Mouse (Mus musculus) monocyte, adult 2 months (primary cell): ENCODE results near the gene Cat.

Experiments used
- DNase-seq, 2 experiments: peaks; one replicate each; pipeline ENCODE4 v3.0.0; 2022; ENCODE audit warnings: low spot score in 2 of 2, low read depth in 1 of 2

Cat gene

DNA sequence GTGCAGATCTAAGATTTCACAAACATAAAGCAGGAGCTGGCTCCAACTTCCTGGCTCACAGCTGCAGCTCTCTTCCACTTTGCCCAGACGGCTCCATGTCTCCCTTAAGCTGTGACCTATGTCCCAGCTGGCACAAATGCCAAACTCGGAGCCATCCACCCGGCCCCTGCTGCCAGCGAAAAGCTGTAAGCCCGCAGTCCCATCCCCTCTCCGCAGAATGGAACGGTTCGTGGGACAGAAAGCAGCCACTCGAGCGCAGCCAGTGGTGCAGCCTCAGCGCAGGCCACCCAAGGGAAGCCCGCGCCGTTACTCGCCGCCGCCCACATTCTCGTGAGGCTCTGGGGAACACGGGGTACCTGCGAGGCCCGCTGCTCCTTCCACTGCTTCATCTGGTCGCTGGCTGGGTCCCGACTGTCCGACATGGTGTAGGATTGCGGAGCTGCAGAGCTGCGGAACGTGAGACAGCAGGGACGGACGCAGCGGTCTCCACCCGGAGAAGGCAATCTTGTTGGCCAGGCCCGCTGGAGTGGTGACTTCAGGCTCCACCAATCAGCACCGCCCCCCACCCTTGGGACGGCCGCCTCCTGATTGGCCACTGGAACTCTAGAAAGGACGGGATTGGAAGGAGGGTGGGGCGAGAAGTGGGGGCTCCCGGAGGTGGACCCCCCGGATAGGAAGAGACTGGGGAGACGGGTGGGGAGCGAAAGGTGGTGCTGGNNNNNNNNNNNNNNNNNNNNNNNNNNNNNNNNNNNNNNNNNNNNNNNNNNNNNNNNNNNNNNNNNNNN, at the start of gene Cat:
Gene Cat (minus strand): TSS at position 544 of the 785 bp plus-strand sequence.
- DNase-seq: peak; percentile 73 to 79

DNA sequence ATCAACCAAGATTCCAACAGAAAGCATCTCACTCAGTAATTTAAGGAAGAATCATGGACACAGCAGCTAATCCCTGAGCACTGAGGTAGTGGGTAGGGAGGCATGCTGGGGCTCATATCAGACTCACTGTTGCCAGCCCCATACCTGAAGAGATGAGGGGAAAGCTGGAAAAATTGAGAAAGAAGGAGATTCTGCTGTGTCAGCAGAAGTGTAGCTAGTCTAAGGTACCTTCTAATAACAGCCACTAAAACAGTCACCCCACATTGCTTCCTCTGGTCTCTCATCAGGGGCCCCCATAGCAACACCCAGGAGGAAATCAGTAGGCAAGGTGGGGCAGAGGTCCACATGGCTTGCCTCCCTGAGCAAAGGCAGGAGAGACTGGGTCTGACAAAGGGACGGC, 40.6 kb upstream of the Cat start:
- no peak for DNase-seq

DNA sequence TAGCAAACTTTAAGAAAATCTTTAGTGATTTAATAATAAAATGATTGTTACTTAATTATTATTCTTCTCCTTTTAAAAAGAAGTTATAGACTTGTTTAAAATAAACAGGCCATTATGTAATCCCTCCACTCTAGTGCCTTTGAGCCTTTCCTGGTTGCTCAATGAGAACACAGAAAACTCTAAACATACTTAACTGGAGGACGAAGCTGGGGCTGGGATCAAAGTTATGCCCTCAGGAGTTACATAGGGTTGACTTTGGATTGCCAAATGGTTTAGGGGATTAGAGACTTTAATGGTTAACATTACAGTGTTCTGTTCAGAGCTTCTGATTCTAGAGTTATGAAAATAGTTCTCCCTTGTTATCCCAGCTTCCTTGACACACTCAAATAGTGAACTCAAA, 31.5 kb upstream of the Cat start:
- DNase-seq: no peak

DNA sequence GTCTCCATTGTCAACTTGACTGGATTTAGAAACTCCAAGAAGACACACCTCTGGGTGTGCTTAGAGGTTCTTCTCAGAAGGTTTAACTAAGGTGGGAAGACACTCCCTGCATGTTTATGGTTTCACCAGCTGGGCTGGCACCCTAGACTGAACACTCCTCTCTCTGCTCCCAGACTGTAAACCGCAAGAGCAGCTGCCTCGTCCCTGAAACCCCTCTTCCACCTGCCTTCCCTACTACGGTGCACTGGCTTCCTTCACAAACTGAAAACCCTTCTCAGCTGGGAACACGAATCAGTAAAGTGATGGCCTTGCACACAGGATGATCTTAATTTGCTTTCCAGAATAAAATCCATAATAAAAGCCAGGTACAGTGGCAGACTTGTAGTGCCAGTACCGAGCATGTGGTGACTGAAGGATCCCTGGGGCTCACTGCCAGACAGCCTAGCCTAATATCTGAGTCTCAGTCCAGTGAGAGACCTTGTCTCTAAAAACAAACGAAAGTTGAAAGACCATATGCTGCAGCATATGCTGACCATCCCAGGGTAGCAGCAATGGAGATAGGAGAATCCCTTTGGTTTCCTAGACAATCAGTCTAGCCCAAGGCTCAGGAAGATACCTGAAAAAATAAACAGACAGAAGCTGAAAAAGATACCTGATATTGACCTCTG, 30.7 kb upstream of the Cat start:
- DNase-seq: no peak

DNA sequence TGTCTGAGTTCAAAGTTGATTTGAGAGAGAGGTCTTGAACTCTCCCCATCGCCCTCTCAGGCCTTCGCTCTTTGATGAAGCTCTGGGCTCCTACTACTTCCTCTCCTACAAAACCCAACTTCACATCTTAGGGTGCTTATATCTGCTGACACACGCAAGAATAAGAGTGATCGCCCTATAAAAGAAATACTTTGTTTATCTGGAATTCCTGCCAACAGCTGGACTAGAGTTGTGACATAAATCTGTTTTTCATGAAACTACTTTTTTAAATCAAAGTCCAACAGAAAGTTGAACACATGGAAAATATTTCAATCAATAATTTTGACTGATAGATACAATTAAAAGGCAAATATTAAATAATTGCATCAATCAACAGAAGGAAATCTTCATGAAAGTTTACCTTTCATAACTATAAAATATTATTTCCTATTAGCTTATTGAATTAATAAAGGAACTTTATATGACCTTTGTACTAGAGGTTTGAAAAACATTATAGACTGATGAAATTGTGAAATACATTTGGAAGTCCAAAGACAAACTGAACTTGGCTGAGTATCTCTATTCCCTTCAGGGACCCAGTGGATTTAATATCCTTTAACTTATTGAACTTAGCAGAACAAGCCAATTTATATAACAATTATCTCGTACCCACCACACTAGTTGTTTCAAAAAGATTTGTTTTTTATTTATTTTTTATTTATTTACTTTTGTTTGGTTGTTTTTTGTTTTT, 27.3 kb upstream of the Cat start:
- DNase-seq: no peak

DNA sequence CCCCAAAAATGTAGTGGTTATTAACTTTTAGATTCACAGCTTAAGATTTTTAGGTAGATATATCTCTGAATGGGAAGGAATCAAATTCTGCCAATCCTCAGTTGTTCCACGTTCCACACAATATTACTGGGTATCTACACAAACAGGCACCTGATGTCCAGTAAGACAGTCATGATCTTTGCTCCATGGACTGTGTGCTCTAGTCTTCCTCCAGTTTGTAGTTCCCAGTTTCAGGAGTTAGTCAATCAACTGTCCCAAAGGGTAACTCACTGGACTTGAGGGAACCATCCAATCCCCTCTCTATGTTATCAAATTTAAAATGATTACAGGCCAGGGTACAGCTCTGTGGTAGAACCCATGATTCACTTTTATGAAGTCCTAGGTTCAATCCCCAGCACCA, 26.7 kb upstream of the Cat start:
- DNase-seq: no peak

DNA sequence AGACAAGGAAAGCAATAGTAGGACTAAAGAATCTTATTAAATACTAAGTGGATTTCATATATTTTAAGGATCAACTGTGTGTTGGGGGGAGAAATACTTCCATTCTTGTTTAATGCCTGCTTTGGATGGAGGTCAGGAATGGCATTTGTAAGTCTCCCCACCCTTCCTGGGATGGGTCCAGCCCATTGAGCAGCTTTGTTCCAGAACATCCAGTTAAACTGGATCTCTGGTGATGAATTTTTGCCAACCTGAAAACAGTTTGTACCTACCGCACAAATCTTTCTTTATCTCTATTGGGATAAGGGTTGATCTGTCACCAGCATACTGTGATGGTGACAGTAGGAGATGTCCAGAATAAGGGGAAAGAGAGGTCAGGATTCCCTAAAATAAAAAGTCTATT, 26.1 kb upstream of the Cat start:
- no peak for DNase-seq

DNA sequence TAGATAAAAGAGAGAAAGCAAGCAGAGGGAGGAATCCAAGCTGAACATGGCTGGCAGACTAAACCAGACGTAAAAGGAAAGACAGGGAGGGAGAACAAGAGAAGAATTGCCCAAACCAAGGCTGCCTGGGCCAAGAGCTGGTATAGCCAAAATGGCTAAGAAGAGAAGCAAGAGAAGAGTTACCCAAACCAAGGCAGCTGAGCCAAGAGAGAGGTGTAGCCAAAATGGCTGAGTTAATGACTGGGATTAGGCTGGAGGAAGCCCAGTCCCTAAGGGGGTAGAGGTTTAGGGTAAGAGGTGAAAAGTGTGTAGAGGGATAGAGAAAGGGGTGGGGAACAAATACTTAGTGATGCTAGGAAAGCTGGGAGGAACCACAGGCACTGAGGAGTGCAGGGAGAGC, 22.7 kb upstream of the Cat start:
- DNase-seq: no peak

DNA sequence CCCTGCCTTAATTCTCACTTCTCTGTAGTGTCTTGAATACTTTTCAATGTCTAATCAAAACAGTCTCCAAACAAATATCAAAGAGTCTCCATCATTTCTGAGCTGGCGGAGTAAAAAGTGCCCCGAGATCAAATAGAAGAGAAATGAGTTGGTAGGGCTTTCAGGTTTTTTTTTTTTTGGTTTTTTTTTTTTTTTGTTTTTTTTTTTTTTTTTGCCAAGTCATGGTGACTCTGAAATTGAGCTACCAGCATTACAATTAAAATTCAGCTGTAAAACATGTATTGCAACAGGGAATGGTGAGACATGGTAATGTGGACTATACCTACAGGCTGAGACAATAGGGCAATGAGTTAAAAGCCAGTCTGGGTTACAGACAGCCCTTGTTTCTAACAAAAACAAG, 21.0 kb upstream of the Cat start:
- no peak for DNase-seq

DNA sequence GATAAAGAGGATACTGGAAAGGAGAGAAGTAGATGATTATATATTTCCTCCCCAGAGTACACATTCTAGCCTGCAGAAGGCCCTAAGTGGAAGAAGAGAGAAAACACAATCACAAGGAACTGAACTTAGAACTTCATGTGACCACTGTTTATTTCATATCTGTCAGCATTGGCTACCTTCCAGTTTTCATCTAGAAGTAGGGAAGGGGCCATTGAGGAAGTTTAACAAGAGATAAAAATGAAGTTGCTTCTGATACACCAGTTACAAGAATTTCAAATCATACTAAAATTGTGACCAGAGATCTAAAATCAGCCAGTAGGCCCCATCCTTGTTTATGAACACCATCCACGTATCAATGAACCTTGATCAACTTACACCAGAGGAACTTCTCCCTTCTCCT, 19.5 kb upstream of the Cat start:
- DNase-seq: no peak

DNA sequence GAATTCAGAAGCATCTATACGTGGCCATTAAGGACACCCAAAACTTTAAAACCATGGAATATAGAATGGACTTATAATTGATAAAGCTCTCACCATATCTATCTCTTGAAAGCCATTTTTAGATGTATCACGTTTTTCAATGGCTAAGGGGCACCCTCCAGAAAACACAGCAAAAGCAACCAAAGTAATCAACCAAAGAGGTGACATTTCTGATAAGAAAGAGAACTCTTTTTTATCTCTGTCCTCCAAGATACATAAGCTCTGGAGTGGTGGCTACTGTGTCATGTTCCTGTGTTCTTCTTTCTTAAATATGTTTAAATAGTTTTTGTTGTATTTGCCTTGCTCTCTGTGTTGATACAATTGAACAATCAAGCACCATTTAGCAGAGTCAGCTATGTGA, 15.8 kb upstream of the Cat start:
- DNase-seq: no peak

DNA sequence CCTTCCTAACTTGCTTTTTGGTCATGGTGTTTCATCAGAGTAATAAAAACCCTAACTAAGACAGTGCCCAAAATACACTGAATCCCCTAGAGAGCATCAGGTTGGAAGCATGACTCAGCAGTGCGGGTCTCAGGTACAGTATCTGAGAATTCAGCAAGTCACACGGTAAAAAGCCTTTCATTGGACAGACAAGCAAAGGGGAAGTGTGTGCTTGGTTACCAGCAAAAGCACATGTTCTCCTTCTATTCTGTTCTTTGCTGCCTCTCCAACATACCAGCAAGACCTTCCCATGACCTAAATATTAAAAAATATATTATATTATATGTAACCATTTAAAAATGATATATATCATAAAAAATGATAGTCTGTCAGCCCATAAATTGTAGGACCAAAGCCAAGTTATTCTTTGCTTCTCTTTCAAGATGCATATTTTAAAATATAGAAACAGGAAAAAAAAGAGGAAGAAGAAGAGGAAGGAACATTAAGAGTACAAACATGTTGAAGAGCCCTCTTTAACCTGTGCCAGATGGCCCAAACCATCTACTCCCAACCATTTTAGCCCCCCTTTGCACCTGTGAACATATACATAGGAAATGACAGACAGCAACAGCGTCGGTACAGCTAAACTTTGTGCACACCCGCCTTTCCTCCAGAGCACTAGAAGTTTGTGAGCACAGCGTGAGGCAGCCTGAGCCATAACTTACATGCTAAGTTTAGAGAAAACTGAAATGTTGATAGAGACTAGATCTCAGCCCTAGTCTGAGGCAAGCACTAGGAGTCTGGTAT, 10.9 kb upstream of the Cat start:
- DNase-seq: no peak

DNA sequence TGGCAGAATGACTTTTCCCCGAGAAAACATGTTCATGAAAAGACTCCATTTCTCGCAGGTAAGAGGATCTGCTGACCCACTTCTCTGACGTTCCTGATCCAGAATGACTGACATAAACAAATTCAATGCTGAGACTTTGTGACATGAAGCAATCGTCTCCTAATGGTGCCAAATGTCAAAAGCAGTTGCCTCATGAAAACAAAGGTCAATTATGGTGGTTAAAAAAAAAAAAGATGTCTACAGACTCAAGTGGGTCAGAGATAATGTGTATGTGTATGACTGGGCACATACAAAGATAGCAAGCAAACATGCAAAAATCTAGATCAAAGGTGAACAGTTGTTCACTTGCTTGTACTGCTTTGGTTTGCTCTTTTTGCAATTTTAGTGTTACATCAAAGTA, 8.9 kb upstream of the Cat start:
- no peak for DNase-seq

DNA sequence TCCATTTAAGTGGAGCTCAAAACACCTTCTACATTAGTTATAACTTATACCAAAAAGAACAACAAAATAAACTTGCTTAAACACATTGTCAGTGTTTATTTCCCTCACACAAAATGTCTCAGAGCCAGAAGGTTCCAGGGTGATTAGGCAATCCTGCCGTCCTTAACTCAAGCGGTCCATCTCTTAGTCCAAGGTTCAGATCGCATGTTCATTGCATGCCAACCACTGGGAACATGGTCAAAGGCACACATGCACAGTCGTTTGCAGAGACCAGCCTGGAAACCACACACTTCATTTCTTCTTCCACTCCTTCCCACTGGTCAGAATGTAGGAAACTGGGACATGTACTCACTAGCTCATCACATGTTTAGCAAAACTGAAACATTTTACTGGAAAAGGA, 7.6 kb upstream of the Cat start:
- DNase-seq: no peak

DNA sequence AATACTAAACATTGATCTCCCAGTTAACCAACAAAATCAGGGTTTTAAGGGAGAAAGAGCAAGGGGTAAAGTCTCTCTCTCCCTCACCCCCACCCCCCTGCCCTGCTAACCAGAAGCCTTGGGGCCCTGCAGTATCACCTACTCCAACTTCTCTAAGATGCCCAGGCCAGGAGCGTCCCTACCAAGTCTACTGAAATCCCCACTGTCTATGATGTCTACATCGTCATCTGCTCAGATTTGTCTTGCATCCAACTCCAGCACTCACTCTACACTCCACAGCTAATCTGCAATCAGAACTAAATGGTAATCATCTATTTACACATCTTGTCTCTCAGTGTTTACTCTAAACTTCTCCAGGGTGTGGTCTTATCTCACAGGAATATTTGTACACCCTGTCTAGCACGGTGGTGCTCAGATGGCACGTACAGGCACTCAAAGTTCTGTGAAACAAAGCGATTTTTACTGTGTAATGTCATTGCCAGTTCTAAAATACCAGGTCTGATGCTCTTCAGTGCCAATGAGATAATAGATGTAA, 907 bp downstream of the Cat start:
- no peak for DNase-seq

DNA sequence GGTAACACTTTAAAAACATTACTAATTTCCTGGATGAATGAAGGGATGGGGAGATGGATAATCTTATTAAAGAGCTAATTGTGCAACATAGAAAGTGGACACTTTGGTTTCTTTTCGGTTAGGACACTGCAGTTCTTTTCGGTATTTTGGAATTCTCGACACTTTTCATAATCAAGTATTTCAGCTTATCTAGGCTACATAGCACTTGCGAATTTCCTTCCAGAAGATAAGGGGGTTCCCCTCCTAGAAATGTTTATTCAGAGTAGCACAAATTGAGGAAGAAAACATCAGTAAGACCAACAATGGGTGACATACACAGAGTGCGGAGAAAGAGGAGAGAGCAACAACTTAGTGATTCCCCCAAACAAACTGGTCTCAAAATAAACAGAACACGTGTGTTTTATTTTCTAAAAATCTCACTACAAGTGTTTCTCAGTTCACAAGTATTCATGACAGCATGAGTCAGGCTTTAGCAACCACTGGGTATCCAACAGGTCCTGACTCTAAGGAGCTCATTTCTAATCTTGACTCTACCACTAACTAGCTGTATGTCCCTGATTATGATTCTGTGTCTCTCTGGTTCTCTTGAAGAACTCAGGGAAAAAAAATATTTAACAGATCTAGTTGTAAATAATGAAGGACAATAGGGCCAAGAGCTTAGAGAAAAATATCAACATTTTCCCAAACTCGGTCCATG, 1.5 kb downstream of the Cat start:
- DNase-seq: no peak

DNA sequence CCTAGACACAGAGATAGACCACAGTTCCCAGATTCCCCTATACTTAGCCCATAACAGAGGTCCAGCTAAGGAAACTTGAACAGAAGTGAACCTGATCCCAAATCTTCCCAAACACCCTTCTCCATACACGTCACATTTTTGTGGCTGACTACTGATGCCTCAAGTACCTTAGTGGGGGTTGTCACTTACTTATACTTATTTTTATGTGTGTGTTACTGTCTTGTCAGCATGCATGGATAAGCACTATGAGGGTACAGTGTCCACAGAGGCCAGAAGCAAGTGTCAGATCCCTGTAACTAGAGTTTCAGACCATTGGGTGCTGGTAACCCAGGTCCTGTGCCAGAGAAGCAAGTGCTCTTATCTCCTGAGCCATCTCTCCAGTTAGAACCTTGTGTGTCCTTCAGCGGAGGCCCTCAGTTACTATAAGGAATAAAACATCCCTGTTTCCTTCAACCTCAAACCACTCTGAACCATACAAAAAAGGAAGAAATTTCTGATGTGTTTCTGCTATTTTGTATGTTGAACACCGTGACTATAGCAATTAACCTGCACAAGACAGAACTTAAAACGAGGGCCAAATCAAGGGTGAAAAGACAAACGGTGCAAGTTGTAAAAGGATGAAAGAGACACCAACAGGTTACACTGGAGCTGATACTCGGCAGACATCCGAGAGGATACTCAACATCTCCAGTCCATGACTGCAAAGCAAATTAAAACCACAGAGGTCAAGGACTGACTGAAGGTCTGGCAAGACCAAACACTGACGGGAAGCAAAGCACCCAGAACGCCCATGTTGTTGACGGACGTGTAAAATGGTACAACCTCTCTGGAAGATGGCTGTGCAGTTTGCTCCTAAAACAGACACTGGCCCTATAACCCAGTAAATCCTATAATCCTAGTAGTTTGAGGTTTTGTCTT, 3.4 kb downstream of the Cat start:
- no peak for DNase-seq

DNA sequence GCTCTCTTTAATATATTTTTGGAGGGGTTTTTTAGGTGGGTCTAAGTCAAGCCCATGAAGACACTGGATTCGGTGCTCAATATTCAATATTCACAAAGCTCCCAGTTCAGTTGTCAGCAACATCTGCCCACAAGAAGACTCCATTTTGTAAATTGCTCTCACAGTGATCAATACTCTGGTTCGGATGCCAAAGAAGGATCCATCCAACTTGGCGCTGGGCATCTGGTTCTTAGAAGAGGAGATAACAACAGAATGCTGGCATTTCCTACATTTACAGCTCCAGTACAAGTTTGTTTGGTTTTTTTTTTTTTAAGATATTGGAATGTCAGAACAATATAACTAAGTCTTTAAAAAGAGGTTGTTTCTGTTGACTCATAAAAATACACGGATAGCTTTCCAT, 4.1 kb downstream of the Cat start:
- DNase-seq: no peak

DNA sequence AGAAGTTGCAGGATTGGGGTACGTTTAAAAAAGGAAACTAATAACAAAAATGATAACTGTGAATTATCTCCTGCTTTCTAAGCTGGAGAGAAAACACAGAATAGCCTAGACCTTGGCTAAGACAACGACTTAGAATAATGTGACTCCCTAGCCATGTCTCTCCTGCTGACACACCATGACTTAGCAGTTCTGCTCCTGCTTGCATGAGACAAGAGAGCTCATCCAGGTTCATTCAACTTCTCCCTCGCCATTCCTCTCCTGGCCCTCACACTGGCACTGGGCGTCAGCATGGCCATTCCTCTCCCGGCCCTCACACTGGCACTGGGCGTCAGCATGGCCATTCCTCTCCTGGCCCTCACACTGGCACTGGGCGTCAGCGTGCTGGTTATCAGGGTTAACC, 4.7 kb downstream of the Cat start:
- no peak for DNase-seq

DNA sequence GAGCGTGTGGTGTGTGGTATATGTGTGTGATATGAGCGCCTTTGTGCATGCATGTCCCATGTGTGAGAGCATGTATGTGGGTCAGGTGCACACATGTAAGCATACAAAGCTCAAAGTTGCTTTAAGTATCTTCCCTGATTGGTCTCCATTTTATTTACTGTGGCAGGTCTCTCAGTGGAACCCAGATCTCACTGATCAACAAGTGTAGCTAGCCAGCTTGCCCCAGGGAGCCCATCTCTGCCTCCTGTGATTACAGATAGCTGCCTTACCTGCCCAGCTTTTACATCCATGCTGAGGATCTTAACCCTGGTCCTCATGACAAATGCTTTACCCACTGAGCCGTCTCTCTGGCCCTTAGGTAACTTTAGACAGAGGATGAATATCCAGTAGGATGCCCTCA, 6.6 kb downstream of the Cat start:
- no peak for DNase-seq
